Mouse (Mus musculus): ENCODE results near the gene Bcam.

- TF ChIP-seq CTCF (IDR thresholded peaks at IDR 0.05; ENCODE audit: low read depth, low read length), result no peak
- TF ChIP-seq POLR2A (IDR thresholded peaks at IDR 0.05; ENCODE audit: extremely low read depth, insufficient read depth, low read length), result no peak
Observed at GRCm38 (mm10) chr7:19736389-19737057, 34.3 kb downstream of the Bcam start.
